Mouse (Mus musculus): Measurements from ENCODE around the gene Cnbp. TPM values are rescaled to one million over a fixed set of nuclear protein-coding genes. Genes with fewer than 3 reads are reported as not detected.

Gene Cnbp
- polyA plus RNA-seq, 1 experiment from 2014 or later = 661 TPM

DNA sequence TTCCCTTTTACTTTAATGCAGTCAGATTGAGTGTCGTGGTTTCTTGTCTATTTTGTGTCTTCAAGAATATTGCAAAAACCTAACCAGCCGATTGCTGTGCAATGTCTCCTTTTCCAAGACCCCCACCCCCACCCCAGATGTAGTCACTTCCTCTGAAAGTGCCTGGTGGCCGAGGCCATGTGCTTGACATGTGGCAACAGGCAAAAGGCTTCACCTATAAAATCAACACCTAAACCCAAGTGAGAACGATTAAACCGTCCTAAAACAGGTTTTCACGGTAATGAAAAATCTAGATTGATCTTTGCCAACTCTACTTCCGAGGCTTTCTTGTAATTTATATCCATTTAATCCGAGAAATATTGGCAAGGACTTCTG, 1.1 kb downstream of the Cnbp start:
- Histone ChIP-seq H3K9ac (peak overlapping the region; percentile 96), H3K27ac (peak overlapping the region; percentile 90), H3K4me3 (peak overlapping the region; percentile 79), H3K4me1 (replicated peaks) (peaks cover 28% of the 10 kb centered on the region), H3K36me3 (peaks cover 9% of the 10 kb centered on the region), H3K4me2 (peak overlapping the region; percentile 86), H3K27me3 (no peaks in the 10 kb centered on the region), H3K9me3 (replicated peaks) (no peaks in the 10 kb centered on the region)
- ATAC-seq (replicated peaks; ENCODE audit: insufficient number of reproducible peaks, insufficient read depth, low FRiP score, low read depth) = no peak
- under 1% methylated on average over 8 of the region's 8 CpGs for WGBS

DNA sequence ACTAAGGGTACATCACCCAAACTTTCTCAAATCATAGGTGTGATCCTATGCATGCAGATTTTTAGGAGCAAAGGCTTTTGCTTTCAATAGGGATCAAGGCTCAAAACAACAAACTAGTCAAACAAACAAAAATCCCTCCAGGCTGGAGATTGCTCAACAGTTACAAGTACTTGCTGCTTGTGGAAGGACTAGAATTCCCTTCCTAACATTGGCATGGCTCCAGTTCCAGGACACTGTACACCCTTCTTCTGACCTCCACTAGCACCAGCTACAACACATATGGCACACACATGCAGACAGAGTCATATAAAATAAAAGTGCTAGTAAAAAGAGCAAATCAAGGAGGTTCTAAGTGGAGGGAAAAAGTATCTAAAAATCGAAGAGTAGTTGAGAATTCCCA, 4.1 kb downstream of the Cnbp start:
- no peak for ATAC-seq (replicated peaks; ENCODE audit: insufficient number of reproducible peaks, insufficient read depth, low FRiP score, low read depth)
- WGBS = 73% methylated on average over 1 of the region's 1 CpGs
- Histone ChIP-seq H3K4me1 (replicated peaks) (peaks cover 28% of the 10 kb centered on the region), H3K9ac (no peak overlapping the region), H3K27ac (no peak overlapping the region), H3K9me3 (replicated peaks) (no peaks in the 10 kb centered on the region), H3K4me3 (no peak overlapping the region), H3K36me3 (peaks cover 37% of the 10 kb centered on the region), H3K27me3 (no peaks in the 10 kb centered on the region), H3K4me2 (no peak overlapping the region)

DNA sequence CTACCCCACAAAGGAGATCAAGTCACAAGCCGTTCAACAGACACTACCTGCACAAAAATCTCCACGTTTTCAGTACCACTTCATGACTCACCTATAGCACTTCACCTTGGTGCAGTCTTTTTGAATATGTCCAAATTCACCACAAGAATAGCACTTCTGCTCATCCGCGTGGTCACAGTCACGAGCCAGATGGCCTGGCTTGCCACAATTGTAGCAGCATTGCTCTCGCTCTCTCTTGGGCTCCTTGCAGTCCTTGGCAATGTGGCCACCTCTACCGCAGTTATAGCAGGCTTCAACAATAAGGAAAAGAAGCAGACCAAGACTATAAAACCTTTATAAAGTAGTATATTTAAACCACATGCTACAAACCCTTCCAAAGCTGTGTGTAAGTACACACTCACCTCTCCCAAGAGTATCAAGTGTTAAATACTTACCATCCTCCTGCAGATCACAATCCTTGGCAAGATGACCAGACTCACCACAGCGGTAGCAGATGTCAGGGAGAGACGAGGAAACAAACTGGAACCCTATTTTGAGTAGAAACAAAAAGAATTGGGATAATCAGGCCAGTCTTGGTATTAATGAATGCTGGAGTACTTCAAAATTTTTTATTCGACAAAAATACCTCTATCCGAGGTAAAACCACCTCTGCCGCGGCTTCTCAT, 5.7 kb downstream of the Cnbp start:
- 90% methylated on average over 13 of the region's 13 CpGs for WGBS
- H3K4me2 ChIP-seq = no peak overlapping the region
- no peaks in the 10 kb centered on the region for H3K27me3 ChIP-seq
- H3K36me3 ChIP-seq = peaks cover 40% of the 10 kb centered on the region
- no peaks in the 10 kb centered on the region for H3K9me3 ChIP-seq (replicated peaks)
- H3K27ac ChIP-seq = no peak overlapping the region
- no peak overlapping the region for H3K9ac ChIP-seq
- peaks cover 24% of the 10 kb centered on the region for H3K4me1 ChIP-seq (replicated peaks)
- no peak for ATAC-seq (replicated peaks; ENCODE audit: insufficient number of reproducible peaks, insufficient read depth, low FRiP score, low read depth)
- H3K4me3 ChIP-seq = no peak overlapping the region

DNA sequence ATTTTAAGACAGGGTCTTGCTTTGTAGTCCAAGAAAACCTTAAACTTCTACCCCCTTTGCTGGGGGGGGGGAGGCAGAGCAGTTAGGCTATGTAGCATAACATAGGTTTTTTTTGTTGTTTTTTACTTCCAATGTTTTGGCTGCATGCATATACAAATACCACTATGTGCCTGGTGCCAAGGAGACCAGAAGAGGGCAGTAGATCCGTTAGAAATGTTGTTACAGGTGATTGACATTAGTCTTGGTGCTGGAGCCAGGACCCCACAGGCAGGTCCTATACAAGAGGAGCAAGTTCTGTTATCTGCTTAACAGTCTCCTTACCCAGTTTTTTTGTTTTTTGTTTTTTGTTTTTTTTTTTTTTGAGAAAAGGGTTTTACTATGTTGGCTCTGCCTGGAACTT, 8.7 kb downstream of the Cnbp start:
- no peaks in the 10 kb centered on the region for H3K9me3 ChIP-seq (replicated peaks)
- H3K36me3 ChIP-seq = peaks cover 40% of the 10 kb centered on the region
- H3K9ac ChIP-seq = no peak overlapping the region
- ATAC-seq (replicated peaks; ENCODE audit: insufficient number of reproducible peaks, insufficient read depth, low FRiP score, low read depth) = no peak
- H3K27ac ChIP-seq = no peak overlapping the region
- H3K4me1 ChIP-seq (replicated peaks) = peaks cover 13% of the 10 kb centered on the region
- no peak overlapping the region for H3K4me2 ChIP-seq
- H3K4me3 ChIP-seq = no peak overlapping the region
- H3K27me3 ChIP-seq = no peaks in the 10 kb centered on the region
- 15% methylated on average over 1 of the region's 1 CpGs for WGBS

DNA sequence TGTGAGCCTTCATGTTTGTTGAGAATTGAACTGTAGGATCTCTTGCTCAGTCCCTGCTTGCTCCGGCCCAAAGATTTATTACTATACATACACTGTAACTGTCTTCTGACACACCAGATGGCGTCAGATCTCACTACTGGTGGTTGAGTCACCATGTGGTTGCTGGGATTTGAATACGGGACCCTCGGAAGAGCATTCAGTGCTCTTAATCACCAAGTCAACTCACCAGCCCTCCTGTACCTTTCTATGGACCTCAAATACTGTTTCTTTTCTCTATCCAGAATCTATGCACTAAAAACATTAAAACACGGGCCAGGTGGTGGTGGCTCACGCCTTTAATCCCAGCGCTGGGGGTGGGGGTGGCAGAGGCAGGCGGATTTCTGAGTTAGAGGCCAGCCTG, 9.3 kb downstream of the Cnbp start:
- no peaks in the 10 kb centered on the region for H3K9me3 ChIP-seq (replicated peaks)
- H3K27ac ChIP-seq = no peak overlapping the region
- ATAC-seq (replicated peaks; ENCODE audit: insufficient number of reproducible peaks, insufficient read depth, low FRiP score, low read depth) = no peak
- peaks cover 9% of the 10 kb centered on the region; the same call in 1 of the 2 replicates for H3K4me1 ChIP-seq (replicated peaks)
- no peak overlapping the region for H3K4me2 ChIP-seq
- H3K4me3 ChIP-seq = no peak overlapping the region
- peaks cover 40% of the 10 kb centered on the region for H3K36me3 ChIP-seq
- 84% methylated on average over 8 of the region's 8 CpGs for WGBS
- H3K9ac ChIP-seq = no peak overlapping the region
- H3K27me3 ChIP-seq = no peaks in the 10 kb centered on the region

DNA sequence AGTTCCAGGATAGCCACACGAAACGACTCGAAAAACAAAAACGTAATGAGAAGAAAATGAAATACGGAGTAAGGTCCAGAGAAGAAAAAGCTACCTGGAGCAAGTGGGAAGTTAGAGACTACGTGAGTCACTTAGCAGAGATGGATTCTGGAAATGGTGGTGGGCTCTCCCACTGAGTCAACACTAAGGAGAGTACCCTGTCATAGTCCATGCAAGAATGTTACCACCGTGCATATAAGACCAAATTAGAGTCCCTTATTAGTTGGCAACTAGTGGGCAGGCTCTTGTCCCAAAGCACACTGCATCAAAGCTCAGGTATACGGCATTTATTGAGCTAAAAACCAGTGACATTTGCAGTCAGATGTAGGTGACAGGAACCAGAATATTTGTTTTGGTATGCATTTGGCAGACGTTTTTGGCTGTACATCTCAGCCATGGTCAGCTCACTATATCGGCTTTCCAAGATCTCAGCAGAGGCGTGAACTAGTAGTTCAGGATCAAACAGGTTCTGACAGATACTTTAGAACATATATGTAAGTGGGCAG, 11.0 kb downstream of the Cnbp start:
- Histone ChIP-seq H3K9me3 (replicated peaks) (no peaks in the 10 kb centered on the region), H3K27me3 (no peaks in the 10 kb centered on the region), H3K4me2 (peak overlapping the region; percentile 85), H3K4me3 (no peak overlapping the region), H3K9ac (no peak overlapping the region), H3K4me1 (replicated peaks) (peaks cover 8% of the 10 kb centered on the region; the same call in 1 of the 2 replicates), H3K27ac (peak overlapping the region; percentile 97; the same call in 1 of the 2 replicates), H3K36me3 (peaks cover 34% of the 10 kb centered on the region)
- no peak for ATAC-seq (replicated peaks; ENCODE audit: insufficient number of reproducible peaks, insufficient read depth, low FRiP score, low read depth)
- WGBS = 56% methylated on average over 11 of the region's 11 CpGs

DNA sequence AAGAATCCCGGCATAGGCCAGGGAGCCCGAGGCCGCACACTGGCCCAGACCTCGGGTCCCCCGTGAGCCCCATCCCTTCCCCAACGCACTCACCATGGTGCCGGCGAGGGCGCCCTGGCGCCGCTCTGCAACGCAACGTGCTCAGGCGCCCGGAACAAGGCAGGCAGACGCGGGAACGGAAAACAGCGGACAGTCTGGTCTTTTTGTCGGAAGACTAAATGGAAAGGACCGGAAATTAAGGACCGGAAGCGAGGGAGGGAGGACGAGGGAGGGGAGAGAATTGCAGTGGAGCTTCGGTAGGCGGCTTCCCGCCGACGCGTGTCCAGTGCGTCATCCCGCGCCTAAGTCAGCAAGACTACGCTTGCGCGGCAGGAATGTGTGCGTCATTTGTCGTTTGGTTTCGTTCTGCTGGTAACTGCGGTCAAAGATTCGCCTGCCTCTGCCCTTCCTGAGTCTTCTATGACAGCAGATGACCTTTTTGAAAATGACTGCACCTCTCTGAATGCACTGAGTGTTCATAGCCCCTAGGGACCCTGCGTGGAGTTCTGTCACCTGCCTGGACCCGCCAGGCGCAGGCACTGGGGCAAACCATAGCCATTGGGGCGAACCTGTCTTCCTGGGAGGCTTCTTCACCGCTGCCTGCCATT, 12.2 kb downstream of the Cnbp start, which contains the start of gene Isy1:
Isy1 (minus strand) TSS at position 248 of the 647 bp plus-strand sequence.
- peak; percentile 98 for ATAC-seq (replicated peaks; ENCODE audit: insufficient number of reproducible peaks, insufficient read depth, low FRiP score, low read depth)
- Histone ChIP-seq H3K36me3 (peaks cover 28% of the 10 kb centered on the region), H3K4me1 (replicated peaks) (peaks cover 8% of the 10 kb centered on the region; the same call in 1 of the 2 replicates), H3K9ac (peak within 1 kb of the TSS; percentile 87), H3K27ac (peak within 1 kb of the TSS; percentile 97), H3K9me3 (replicated peaks) (no peaks in the 10 kb centered on the region), H3K4me2 (peak within 1 kb of the TSS; percentile 85), H3K4me3 (peak within 1 kb of the TSS; percentile 79), H3K27me3 (no peaks in the 10 kb centered on the region)
- WGBS = under 1% methylated on average over 46 of the region's 46 CpGs

DNA sequence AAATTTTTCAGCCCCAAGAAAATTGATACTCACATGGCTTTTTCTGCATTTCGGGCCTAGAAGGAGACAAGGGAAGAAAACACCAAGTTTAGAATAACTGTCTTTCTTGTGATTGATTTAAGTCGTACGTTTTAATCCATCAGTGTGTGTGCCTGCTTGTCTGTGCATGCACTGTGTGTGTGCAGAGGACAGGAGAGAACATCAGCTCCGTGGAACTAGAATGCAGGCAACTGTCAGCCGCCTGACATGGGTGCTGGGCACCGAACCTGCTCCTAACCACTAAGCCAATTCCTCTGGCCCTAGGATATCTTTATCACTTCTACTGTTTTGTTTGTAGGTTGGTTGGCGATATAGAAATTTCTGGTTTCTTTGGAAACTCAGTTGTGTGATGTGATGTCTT, 15.2 kb downstream of the Cnbp start, which contains the start of gene Gm45140:
Gm45140 (minus strand) TSS at position 101 of the 400 bp plus-strand sequence.
- 90% methylated on average over 7 of the region's 7 CpGs for WGBS
- no peak within 1 kb of the TSS for H3K27ac ChIP-seq
- no peak for ATAC-seq (replicated peaks; ENCODE audit: insufficient number of reproducible peaks, insufficient read depth, low FRiP score, low read depth)

DNA sequence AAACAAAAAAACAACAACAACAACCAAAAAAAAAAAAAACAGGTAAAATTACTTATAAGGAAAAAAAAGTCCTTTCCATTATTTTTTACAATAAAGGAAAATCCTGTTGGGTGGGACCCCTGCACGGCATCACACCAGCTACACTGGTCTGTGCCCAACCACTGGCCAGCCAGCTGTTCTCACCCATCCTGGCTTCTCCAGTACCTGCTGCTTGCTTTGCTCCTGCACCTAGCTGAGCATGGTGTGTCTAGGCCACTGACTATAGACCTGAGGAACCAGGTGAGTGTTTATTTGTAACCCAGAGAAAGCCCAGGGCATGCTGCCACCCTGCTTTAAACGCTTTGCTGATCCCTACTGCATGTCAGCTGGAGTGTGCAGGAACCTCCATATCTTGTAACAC, 30.5 kb downstream of the Cnbp start:
- H3K4me1 ChIP-seq (replicated peaks) = no peaks in the 10 kb centered on the region
- H3K27me3 ChIP-seq = no peaks in the 10 kb centered on the region
- 91% methylated on average over 2 of the region's 2 CpGs for WGBS
- H3K9me3 ChIP-seq (replicated peaks) = no peaks in the 10 kb centered on the region
- no peak overlapping the region for H3K4me3 ChIP-seq
- no peak overlapping the region for H3K9ac ChIP-seq
- no peak overlapping the region for H3K4me2 ChIP-seq
- ATAC-seq (replicated peaks; ENCODE audit: insufficient number of reproducible peaks, insufficient read depth, low FRiP score, low read depth) = no peak
- H3K27ac ChIP-seq = no peak overlapping the region
- H3K36me3 ChIP-seq = peaks cover 86% of the 10 kb centered on the region

More for the DNA sequence above, 15.2 kb downstream of the Cnbp start, which contains the start of gene Gm45140:
- no peaks in the 10 kb centered on the region for H3K27me3 ChIP-seq
- no peak within 1 kb of the TSS for H3K9ac ChIP-seq
- peaks cover 23% of the 10 kb centered on the region for H3K36me3 ChIP-seq
- H3K4me2 ChIP-seq = no peak within 1 kb of the TSS
- H3K9me3 ChIP-seq (replicated peaks) = no peaks in the 10 kb centered on the region
- peaks cover 8% of the 10 kb centered on the region; the same call in 1 of the 2 replicates for H3K4me1 ChIP-seq (replicated peaks)
- no peak within 1 kb of the TSS for H3K4me3 ChIP-seq

DNA sequence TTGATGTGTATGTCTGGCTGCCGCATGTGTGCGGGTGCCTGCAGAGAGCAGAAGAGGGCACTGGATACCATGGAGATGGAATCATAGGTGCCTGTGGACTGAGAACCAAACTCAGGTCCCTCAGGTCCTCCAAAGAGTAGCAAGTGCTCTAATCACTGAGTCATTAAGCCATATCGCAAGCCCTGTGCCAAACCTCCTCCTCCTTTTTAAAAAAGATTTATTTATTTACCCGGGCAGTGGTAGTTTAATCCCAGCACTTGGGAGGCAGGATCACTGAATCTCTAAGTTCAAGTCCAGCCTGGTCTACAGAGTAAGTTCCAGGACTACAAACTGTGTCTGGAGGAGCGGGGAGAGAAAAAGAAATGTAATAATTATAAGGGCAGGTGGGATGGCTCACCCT, 36.4 kb downstream of the Cnbp start:
- peaks cover 16% of the 10 kb centered on the region for H3K4me1 ChIP-seq (replicated peaks)
- H3K27me3 ChIP-seq = no peaks in the 10 kb centered on the region
- ATAC-seq (replicated peaks; ENCODE audit: insufficient number of reproducible peaks, insufficient read depth, low FRiP score, low read depth) = no peak
- no peaks in the 10 kb centered on the region for H3K9me3 ChIP-seq (replicated peaks)
- H3K27ac ChIP-seq = no peak overlapping the region
- no peak overlapping the region for H3K4me2 ChIP-seq
- H3K4me3 ChIP-seq = no peak overlapping the region
- no peak overlapping the region for H3K9ac ChIP-seq
- peaks cover 31% of the 10 kb centered on the region for H3K36me3 ChIP-seq
- 91% methylated on average over 5 of the region's 5 CpGs for WGBS

DNA sequence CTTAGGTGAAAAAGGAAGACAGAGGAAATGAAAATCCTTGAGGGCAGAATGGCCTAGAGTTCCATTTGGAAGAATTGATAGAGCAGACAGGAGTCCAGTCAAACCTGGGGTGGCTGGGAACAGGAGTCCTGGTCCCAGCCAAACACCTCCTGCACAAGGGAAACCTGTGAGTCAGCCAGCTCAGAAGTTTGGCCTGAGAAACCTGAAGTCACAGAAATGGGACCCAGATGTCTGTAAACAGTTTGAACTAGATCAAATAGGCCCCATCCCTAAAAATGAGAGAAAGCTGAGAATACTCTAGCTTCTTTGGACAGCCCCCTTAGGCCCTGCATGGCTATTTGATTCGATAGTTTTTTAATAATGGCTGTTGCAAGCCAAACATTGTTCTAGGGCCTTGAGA, 38.2 kb downstream of the Cnbp start:
- Histone ChIP-seq H3K4me3 (peak overlapping the region; percentile 77), H3K4me2 (peak overlapping the region; percentile 80), H3K27me3 (no peaks in the 10 kb centered on the region), H3K9ac (peak overlapping the region; percentile 75; the same call in 1 of the 2 replicates), H3K4me1 (replicated peaks) (peaks cover 19% of the 10 kb centered on the region), H3K9me3 (replicated peaks) (no peaks in the 10 kb centered on the region), H3K36me3 (peaks cover 13% of the 10 kb centered on the region), H3K27ac (peak overlapping the region; percentile 76)
- WGBS = 89% methylated on average over 1 of the region's 1 CpGs
- no peak for ATAC-seq (replicated peaks; ENCODE audit: insufficient number of reproducible peaks, insufficient read depth, low FRiP score, low read depth)

All from heart, embryonic 15.5 days (tissue).